Mouse (Mus musculus) ES-CJ7 (cell line): Measurements from ENCODE around the gene Vmn1r64.
A peak's percentile ranks its signal among the peaks of the same experiment; 100 is the strongest.
"Not testable (repeated sequence)": the region's sequence is repeated elsewhere in the genome, so short reads cannot be mapped to it uniquely, and the experiment has no call there.

Experiments
- DNase-seq: peaks from one replicate; pipeline ENCODE4 v3.0.0; 2011; ENCODE audit warnings: low read depth, low spot score

Vmn1r64 gene

DNA sequence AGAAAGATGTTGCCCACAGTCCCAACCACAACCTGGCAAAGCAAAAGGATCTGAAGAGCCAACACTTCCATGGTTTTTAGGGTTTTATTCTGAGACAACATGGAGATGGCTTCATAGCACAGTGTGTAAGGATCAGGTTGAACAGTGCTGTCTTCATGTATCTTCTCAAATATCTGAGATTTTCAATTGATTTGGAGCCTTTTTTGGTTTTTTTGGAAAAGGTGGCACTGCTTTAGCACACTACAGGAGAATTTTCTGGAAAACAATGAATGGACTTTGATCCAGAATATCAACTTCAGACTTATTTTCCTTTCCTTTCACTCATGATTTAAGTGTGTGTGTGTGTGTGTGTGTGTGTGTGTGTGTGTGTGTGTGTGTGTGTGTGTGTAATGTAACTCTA, at the start of gene Vmn1r64:
TSS of gene Vmn1r64 (minus strand) at position 101 of the 400 bp plus-strand sequence.
- no peak for DNase-seq

DNA sequence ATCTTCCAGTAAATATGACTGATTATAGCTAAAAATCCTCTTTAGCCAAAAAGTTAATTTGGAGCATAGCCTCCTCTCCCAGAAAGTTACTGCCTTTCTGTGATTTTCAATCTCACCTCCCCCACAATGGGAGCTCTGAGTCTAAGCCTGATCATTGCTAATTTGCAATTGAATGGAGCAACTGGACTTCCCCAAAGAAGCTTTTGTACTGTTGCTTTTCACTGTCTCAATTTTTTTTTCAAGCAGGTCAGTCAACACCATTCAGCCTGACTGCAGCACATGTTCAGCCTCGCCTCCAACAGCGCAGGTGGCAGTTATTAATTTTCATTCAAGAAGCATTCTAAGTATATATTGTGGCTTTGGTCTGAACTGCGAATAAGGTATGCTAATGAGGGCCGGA, 14.9 kb upstream of the Vmn1r64 start:
- DNase-seq, result peak; percentile 54

GRCm38 (mm10) chr7:5897245-5897644, 12.9 kb upstream of the Vmn1r64 start:
- DNase-seq, result not testable (repeated sequence)
